Mouse (Mus musculus) embryonic facial prominence, embryonic 11.5 days (tissue): ENCODE measurements around the gene Zfp292. TPM values are rescaled to one million over a fixed set of nuclear protein-coding genes. Genes with fewer than 3 reads are reported as not detected.

Experiments used
- ATAC-seq: fragments of 200-750 bp; cut with Nextera tagmentation; replicated peaks from 2 replicates; pipeline ENCODE4 v1.8.0; 2017; ENCODE audit warnings: low read depth; ENCODE audit not compliant: insufficient number of reproducible peaks, low FRiP score, low TSS enrichment
- DNase-seq: peaks from one replicate; pipeline ENCODE4 v3.0.0-alpha.2; 2015; ENCODE audit warnings: low spot score
- H3K27ac ChIP-seq: fragments of 300-500 bp; sonication (generic); replicated peaks from 2 replicates; pipeline ENCODE4 v1.5.1; 2014; ENCODE audit warnings: mild to moderate bottlenecking, low read depth, low read length, control low read depth
- H3K27me3 ChIP-seq: fragments of 300-500 bp; sonication (generic); 2 replicates; pipeline ENCODE4 v1.6.1; 2014; ENCODE audit warnings: mild to moderate bottlenecking, low read length, moderate library complexity, mixed read lengths; ENCODE audit not compliant: control insufficient read depth, insufficient read depth
- H3K36me3 ChIP-seq: fragments of 300-500 bp; sonication (generic); replicated peaks from 2 replicates; pipeline ENCODE4 v1.6.1; 2014; ENCODE audit warnings: low read depth, mild to moderate bottlenecking, low read length, moderate library complexity, mixed read lengths; ENCODE audit not compliant: control insufficient read depth, insufficient read depth
- H3K4me1 ChIP-seq: fragments of 300-500 bp; sonication (generic); 2 replicates; pipeline ENCODE4 v1.6.1; 2014; ENCODE audit warnings: low read length, mixed read lengths; ENCODE audit not compliant: control insufficient read depth, insufficient read depth
- H3K4me2 ChIP-seq: fragments of 300-500 bp; sonication (generic); 2 replicates; pipeline ENCODE4 v1.6.1; 2014; ENCODE audit warnings: low read depth, mild to moderate bottlenecking, control low read depth, low read length, moderate library complexity
- H3K4me3 ChIP-seq: fragments of 300-500 bp; sonication (generic); 2 replicates; pipeline ENCODE4 v1.5.1; 2014; ENCODE audit warnings: low read depth, low read length, control low read depth
- H3K9ac ChIP-seq: fragments of 300-500 bp; sonication (generic); replicated peaks from 2 replicates; pipeline ENCODE4 v1.6.1; 2014; ENCODE audit warnings: mild to moderate bottlenecking, control low read depth, low read length
- H3K9me3 ChIP-seq: fragments of 300-500 bp; sonication (generic); replicated peaks from 2 replicates; pipeline ENCODE4 v1.6.1; 2016; ENCODE audit warnings: mild to moderate bottlenecking, low read length, inconsistent platforms, mixed read lengths; ENCODE audit not compliant: control insufficient read depth
- WGBS: fragments of 180-500 bp; shearing (Covaris S2); extraction: QIAGEN DNeasy Blood & Tissue Kit; methylation state at CpG from one replicate; pipeline ENCODE4 v1.1.7; 2014; 5-methylcytosine and 5-hydroxymethylcytosine counted together
- polyA plus RNA-seq: library from polyadenylated mRNA; unstranded; fragments of >200 nt; fragmentation: Nextera tagmentation; extraction: Ambion mirVana; gene quantifications from 2 replicates; pipeline ENCODE4 v1.2.1, GENCODE M21; 2014

The Zfp292 gene
- polyA plus RNA-seq, 1 experiment from 2014 or later = 36.4 TPM

DNA sequence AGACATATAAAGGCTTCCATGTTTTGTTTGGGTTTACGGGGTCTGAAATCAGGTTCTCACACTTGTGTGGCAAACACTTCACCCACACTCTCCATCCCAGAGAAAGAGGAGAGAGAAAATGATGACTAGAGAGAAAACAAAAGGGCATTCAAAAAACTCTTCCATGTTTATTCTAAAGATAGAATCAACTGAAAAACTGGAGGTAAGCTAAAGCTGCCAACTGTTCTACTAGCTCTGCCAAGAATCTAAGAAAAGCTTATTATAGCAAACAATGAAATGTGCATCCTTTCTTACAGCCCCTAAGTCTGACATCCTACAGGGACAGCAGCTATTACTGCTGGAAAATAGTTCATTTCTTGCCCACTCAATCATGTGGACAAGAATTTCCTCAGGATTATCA lies 58.9 kb downstream of the Zfp292 start:
- Histone ChIP-seq H3K4me2 (no peak overlapping the region), H3K9me3 (no peaks in the 10 kb centered on the region), H3K27me3 (no peaks in the 10 kb centered on the region), H3K36me3 (peaks cover 4% of the 10 kb centered on the region), H3K4me3 (no peak overlapping the region), H3K4me1 (no peaks in the 10 kb centered on the region), H3K27ac (no peak overlapping the region), H3K9ac (no peak overlapping the region)
- ATAC-seq (no peak), DNase-seq (no peak)
- WGBS = 100% methylated on average over 1 of the region's 1 CpGs

DNA sequence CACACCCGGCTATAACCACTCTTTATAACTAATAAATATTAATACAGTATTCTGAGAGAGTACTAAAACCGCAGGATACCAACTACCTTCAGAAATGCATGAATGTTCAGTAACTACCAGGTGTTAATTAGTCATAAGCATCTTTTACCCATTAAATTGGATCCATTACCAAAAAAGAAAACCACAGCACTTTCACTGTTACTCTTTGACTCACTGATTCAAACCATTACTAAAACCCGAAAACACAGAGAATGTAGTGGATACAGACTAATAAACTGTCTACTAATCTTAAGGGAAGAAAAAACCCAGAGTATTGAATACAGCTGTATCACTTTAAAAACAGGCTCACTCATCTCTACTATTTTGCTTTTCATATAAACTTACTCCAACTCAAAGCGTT lies 62.9 kb downstream of the Zfp292 start:
- H3K4me3 ChIP-seq = no peak overlapping the region
- DNase-seq = no peak
- H3K4me1 ChIP-seq = no peaks in the 10 kb centered on the region
- no peak overlapping the region for H3K27ac ChIP-seq
- H3K9ac ChIP-seq = no peak overlapping the region
- H3K9me3 ChIP-seq = no peaks in the 10 kb centered on the region
- 94% methylated on average over 4 of the region's 4 CpGs for WGBS
- ATAC-seq = no peak
- no peaks in the 10 kb centered on the region for H3K27me3 ChIP-seq
- no peak overlapping the region for H3K4me2 ChIP-seq
- H3K36me3 ChIP-seq = peaks cover 10% of the 10 kb centered on the region

DNA sequence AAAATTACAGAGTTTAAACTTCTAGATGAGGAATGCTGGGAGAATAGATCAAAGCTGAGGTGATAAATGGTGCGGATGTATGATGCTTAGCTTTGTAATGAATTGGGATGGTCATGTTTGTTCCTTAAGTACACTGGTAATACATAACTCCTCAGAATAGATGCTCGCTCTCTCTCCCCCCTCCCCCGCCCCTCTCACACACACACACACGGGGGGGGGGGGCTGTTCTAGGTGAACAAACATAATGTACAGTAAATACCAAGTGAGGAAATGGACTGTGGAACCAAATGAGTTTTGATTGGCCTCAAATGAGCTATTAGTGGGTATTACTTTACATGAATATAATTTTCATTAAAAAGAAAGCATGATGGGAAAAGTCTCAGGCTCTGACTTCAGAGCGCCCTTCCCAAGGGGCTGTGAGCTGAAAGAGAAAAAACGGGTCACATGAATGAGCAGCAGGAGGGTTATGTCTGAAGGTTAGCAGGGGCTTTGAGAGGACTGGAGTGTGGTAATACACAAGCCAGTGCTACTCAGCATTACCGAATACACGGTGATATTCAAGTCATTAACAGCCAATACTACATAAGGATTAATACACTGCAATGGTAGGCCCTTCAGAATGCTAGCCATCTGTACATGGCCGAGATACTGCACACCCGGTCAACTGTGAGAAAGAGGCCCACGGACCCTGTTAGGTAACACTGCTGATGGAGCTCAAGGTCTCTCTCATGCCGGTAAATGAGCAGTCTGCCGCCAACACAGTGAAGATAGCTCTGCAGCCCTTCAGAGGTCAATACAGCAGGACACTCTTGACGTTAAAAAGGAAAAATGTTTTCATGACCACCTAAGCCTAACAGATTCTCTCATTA lies 81.4 kb downstream of the Zfp292 start:
- WGBS = 79% methylated on average over 14 of the region's 14 CpGs
- H3K9ac ChIP-seq = no peak overlapping the region
- no peak overlapping the region for H3K4me2 ChIP-seq
- H3K4me3 ChIP-seq = no peak overlapping the region
- ATAC-seq (no peak), DNase-seq (no peak)
- no peaks in the 10 kb centered on the region for H3K4me1 ChIP-seq
- H3K36me3 ChIP-seq = no peaks in the 10 kb centered on the region; the same call in 1 of the 2 replicates
- H3K27me3 ChIP-seq = no peaks in the 10 kb centered on the region
- H3K27ac ChIP-seq = no peak overlapping the region
- H3K9me3 ChIP-seq = no peaks in the 10 kb centered on the region

- Histone ChIP-seq H3K4me1 (no peaks in the 10 kb centered on the region), H3K9me3 (no peaks in the 10 kb centered on the region), H3K9ac (no peak overlapping the region), H3K27me3 (no peaks in the 10 kb centered on the region), H3K4me2 (no peak overlapping the region), H3K27ac (no peak overlapping the region), H3K36me3 (no peaks in the 10 kb centered on the region; the same call in 1 of the 2 replicates), H3K4me3 (no peak overlapping the region)
- 88% methylated on average over 2 of the region's 2 CpGs for WGBS
- no peak for ATAC-seq
- no peak for DNase-seq
Observed at GRCm38 (mm10) chr4:34798005-34798404, 84.8 kb downstream of the Zfp292 start.

GRCm38 (mm10) chr4:34797294-34797983 lies 85.3 kb downstream of the Zfp292 start:
- no peak overlapping the region for H3K27ac ChIP-seq
- H3K9ac ChIP-seq = no peak overlapping the region
- H3K4me2 ChIP-seq = no peak overlapping the region
- H3K9me3 ChIP-seq = no peaks in the 10 kb centered on the region
- H3K27me3 ChIP-seq = no peaks in the 10 kb centered on the region
- ATAC-seq (no peak), DNase-seq (peak; percentile 7)
- no peaks in the 10 kb centered on the region for H3K4me1 ChIP-seq
- 66% methylated on average over 8 of the region's 8 CpGs for WGBS
- no peak overlapping the region for H3K4me3 ChIP-seq
- H3K36me3 ChIP-seq = no peaks in the 10 kb centered on the region; the same call in 1 of the 2 replicates

DNA sequence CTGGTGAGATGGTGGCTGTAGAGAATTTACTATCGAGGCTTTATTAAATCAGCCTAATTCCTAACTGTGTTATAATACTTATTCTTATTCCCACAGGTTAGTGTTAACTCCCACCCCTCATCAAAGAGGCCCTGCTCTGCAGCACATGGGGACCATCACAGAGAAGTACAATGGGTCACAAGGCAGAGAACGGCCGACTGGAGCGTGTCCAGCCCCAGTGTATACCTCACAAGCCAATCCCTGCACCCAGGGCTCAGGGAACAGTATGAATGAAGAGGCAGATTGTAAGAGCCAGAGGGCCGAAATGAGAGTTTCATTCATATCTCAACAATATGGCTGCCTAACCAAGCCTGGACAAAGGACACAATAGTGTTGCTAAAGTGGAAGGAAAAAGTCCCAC lies 86.5 kb downstream of the Zfp292 start:
- Histone ChIP-seq H3K9ac (no peak overlapping the region), H3K4me3 (no peak overlapping the region), H3K27ac (no peak overlapping the region), H3K4me1 (no peaks in the 10 kb centered on the region), H3K27me3 (no peaks in the 10 kb centered on the region), H3K4me2 (no peak overlapping the region), H3K9me3 (no peaks in the 10 kb centered on the region), H3K36me3 (no peaks in the 10 kb centered on the region; the same call in 1 of the 2 replicates)
- no peak for ATAC-seq
- no peak for DNase-seq
- WGBS = 88% methylated on average over 5 of the region's 5 CpGs

- no peak for ATAC-seq
- no peaks in the 10 kb centered on the region for H3K4me1 ChIP-seq
- no peaks in the 10 kb centered on the region for H3K9me3 ChIP-seq
- no peaks in the 10 kb centered on the region for H3K36me3 ChIP-seq
- DNase-seq = no peak
- H3K27ac ChIP-seq = no peak overlapping the region
- no peak overlapping the region for H3K9ac ChIP-seq
- H3K4me3 ChIP-seq = no peak overlapping the region
- 82% methylated on average over 3 of the region's 3 CpGs for whole genome bisulfite sequencing
- H3K27me3 ChIP-seq = no peaks in the 10 kb centered on the region
- H3K4me2 ChIP-seq = no peak overlapping the region
Observed at GRCm38 (mm10) chr4:34786476-34786875, 96.3 kb downstream of the Zfp292 start.

DNA sequence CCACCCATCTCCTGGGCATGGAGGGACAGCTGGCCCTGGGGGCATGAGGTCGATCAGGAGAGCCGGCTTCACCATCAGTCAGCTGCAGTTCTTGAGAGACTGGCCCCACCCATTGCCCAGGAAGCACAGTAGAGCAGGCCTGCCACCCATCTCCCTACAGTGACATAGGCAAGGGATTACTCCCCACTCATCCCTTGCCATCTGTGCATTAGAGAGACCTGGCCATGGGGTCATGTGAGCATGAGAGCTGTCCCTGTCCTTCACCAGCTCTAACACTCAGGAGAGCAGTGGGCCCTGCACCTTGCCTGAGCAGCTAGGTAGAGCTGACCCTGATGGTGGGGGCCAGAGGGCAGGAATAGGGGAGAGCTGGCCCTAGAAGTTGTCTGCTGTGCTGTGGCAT lies 97.1 kb downstream of the Zfp292 start:
- Histone ChIP-seq H3K36me3 (no peaks in the 10 kb centered on the region), H3K4me3 (no peak overlapping the region), H3K4me1 (no peaks in the 10 kb centered on the region), H3K9me3 (no peaks in the 10 kb centered on the region), H3K9ac (no peak overlapping the region), H3K27ac (no peak overlapping the region), H3K27me3 (no peaks in the 10 kb centered on the region), H3K4me2 (no peak overlapping the region)
- DNase-seq (no peak), ATAC-seq (no peak)
- 62% methylated on average over 2 of the region's 2 CpGs for WGBS
